Mouse (Mus musculus): ENCODE results near the gene Dhrs1.

Gene Dhrs1

DNA sequence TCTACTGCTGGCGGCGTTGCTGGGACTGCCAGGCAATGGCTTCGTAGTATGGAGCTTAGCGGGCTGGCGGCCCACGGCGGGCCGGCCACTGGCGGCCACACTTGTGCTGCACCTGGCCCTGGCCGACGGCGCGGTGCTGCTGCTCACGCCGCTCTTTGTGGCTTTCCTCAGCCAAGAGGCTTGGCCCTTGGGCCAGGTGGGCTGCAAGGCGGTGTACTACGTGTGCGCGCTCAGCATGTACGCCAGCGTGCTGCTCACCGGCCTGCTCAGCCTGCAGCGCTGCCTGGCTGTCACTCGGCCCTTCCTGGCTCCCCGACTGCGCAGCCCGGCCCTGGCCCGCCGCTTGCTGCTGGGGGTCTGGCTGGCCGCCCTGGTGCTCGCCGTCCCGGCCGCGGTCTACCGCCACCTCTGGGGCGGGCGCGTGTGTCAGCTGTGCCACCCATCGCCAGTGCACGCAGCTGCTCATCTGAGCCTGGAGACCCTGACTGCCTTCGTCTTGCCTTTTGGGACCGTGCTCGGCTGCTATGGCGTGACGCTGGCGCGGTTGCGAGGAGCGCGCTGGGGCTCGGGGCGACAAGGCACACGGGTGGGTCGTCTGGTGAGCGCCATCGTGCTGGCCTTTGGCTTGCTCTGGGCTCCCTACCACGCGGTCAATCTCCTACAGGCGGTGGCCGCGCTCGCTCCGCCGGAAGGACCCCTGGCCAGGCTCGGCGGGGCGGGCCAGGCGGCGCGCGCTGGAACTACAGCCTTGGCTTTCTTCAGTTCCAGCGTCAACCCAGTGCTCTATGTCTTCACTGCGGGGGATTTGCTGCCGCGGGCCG lies 16.7 kb upstream of the Dhrs1 start:
- DNase-seq (ENCODE audit: low spot score) = no peak

DNA sequence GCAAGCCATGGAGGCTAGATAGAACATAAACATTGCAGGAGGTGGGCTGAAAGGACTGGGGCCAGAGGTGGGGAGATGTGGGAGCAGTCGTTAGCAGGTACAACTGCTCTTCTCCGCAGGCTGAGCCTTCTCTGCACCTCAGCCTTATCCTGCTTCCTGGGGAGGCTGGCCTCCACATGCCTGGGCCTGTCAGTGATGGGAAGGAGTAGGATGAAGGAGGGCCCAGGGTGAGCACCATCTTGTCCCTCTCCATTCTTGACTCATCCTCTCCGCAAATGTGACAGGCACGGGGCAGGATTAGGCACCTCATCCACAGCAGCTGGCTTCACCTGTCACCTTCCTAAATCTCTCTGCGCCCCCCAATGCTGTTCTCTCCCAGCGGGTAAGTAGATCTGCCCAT lies 15.7 kb upstream of the Dhrs1 start, which contains the start of gene Ltb4r2:
TSS of gene Ltb4r2 (plus strand) at position 266 of the 400 bp plus-strand sequence.
- no peak for DNase-seq (ENCODE audit: low spot score)

- peak; percentile 59 for DNase-seq (ENCODE audit: low spot score)
Observed at GRCm38 (mm10) chr14:55760156-55760555, 14.7 kb upstream of the Dhrs1 start.

DNA sequence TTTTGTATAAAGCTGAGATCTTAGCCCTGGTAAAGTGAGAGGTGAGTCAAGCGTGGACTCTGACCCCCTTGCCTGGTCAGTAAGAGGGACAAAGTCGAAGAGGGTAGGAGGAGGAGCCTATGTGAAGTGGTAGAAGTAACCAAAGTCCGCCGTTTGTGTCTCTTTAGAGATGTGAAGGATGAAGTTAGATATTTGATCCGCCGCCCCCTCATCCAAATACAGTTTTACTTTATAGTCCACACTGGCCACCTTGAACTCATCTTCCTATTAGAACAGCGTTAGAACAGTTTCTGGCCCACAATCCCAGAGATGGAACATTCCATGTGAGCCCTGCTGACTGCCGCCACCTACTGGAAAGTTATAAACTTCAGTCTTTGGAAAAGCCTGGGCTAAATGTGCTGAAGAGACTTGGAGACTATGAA lies 12.9 kb upstream of the Dhrs1 start, which contains the start of gene Cideb:
TSS of gene Cideb (minus strand) at position 96 of the 422 bp plus-strand sequence.
- no peak for DNase-seq (ENCODE audit: low spot score)

DNA sequence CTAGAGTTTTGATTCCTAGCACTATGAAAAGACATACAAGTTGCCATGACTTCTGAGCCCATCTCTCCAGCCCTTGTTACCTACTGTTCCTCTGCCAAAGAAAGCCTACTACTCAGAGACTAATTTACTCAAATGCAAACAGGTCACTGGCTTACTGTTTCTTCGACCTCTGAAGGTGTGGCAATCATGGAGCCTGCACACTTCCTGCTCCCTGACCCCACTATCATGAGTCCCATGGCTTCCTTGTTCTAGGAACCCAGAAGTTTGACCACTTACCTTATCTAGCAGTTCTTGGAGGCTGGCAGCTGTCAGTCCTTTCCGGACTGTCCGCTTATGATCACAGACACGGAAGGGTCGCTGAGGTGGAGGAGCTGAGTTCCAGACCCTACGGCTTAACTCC lies 12.1 kb upstream of the Dhrs1 start:
- DNase-seq (ENCODE audit: low spot score) = no peak

DNA sequence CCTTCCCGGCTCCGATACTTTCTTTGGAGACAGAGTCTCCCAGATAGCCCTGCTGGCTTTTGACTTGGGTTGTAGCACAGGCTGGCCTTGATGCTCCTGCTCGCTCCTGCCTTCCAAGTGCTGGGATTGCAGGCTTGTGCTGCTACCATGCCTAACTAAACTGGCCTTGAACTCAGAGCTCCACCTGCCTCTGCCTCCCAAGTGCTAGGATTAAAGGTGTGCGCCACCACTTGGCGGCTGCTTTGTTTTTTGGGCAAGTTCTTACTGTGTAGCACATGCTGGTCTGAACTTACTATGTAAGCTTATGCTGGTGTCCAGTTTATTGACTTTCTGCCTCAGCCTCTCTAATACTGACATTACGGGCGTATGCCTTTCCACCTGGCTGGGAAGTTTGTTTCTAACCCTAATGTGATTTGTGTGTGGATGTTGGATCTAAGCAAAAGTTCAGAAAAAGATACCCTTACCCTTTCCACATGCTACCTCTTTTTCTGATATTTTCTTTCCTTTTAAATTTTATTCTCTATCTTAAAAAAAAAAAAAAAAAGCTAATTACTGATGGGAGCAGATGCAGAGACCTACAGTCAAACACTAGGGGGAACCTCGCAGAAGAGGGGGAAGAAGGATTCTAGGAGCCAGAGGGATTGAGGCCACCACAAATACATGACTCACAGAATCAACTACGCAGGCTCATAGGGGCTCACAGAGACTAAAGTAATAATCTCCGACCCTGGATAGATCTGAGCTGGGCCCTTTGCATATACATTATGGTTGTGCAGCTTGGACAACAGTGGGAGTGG lies 1.8 kb upstream of the Dhrs1 start:
- no peak for DNase-seq (ENCODE audit: low spot score)

DNA sequence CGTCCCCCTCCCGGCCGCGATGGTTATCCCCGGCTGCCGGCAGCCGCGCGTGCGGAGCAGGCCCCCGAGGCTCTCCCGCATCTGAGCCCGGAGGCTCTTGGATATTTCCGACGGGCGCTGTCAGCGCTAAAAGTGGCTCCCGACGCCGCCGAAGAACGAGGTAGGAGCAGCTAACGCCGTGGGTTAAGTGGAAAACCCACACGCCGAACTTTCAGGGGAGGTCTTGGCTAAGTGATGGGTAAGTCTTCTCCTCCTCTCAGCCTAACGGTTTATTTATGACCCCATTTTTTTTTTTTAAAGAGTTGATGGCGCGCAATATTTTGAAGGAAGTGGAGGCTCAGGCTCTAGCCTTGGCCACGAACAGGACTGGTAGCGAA lies 359 bp upstream of the Dhrs1 start:
- DNase-seq (ENCODE audit: low spot score) = no peak

- peak; percentile 58 for DNase-seq (ENCODE audit: low spot score)
Observed at GRCm38 (mm10) chr14:55743711-55744110, 1.8 kb downstream of the Dhrs1 start.

GRCm38 (mm10) chr14:55737086-55737687 lies 8.3 kb downstream of the Dhrs1 start:
- DNase-seq (ENCODE audit: low spot score) = no peak

GRCm38 (mm10) chr14:55735758-55736157 lies 9.7 kb downstream of the Dhrs1 start:
- no peak for DNase-seq (ENCODE audit: low spot score)

DNA sequence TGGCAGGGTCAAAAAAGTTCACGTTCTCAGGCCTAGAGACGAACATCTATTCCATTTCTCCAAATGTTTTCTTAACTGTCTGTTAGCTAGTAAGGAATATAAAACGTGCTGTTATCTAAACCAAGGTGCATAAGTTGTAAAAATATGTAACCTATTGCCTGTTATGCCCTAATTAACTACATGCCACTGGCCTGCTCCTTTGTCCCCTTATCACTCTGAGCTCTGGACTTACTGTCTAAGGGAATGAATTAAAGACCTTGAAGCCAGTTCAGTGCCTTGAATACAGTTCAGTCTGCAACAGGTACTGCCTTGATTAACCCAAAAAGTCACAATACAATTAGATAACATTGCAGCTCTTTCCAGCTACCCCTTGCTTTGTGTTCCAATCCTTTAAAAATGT lies 10.2 kb downstream of the Dhrs1 start:
- no peak for DNase-seq (ENCODE audit: low spot score)

DNA sequence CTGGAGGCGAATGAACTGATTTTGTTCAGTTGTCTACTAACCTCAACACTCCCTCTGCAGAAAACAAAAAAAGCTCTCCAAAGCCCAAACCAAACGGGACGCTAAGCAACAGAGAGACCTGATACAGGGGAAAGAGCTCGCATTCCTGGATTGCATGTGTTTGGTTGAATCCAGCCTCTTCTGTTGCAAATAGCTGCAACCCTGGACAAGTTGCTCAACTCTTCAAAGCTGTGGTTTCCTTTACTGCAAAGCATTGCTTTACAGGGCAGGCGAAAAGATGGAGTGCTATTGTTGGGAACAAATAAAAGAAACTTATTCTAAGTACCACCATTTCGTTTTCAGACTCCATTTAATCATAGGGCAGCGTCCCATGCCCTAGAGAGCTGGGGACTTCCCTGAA lies 10.6 kb downstream of the Dhrs1 start:
- no peak for DNase-seq (ENCODE audit: low spot score)

DNA sequence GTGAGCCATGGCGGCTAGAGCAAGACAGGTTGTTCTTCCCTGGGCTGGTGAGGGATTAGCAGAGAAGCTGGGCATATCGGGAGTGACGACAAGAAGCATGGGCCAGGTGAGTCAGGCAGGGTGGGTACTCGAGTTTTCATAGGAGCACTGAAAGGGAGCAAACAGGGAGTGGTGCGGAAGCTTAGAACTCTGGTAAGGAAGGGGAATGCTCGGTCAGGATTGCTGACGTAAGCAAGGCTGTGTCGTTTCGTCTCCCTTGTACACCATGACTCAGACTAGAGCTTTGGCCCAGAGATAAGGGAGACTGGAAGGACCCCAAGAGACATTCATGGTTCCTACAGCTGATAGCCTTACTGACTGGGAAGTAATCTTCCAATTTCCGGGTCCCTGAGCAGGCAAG lies 11.6 kb downstream of the Dhrs1 start:
- no peak for DNase-seq (ENCODE audit: low spot score)

DNA sequence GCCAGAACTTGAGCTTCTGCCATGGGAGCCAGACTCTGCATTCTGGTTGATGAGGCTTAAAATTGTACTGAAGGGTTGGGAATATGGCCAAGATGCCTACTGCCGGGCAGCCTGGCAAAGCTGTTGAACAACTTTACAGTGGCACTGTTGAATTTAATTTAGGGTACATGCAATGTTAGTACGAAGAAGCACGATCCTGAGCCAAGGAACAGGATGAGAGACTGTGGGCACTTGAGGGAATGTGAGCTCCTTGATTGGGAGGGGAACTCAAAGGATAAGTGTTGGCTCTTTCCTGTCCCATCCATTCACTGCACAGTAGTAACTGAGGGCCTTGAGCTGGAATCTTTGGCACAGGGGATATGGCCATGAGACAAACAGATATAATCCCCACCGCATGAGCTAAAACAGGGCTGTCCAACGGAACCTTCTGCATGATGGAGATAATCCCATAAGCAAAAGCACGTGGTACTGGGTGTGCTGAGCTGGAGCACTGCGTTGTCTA lies 14.9 kb downstream of the Dhrs1 start:
- no peak for DNase-seq (ENCODE audit: low spot score)

GRCm38 (mm10) chr14:55730116-55730515 lies 15.4 kb downstream of the Dhrs1 start:
- DNase-seq (ENCODE audit: low spot score) = no peak

- no peak for DNase-seq (ENCODE audit: low spot score)
Observed at GRCm38 (mm10) chr14:55727889-55728685, 17.4 kb downstream of the Dhrs1 start.

GRCm38 (mm10) chr14:55726261-55726660 lies 19.2 kb downstream of the Dhrs1 start:
- no peak for DNase-seq (ENCODE audit: low spot score)

DNA sequence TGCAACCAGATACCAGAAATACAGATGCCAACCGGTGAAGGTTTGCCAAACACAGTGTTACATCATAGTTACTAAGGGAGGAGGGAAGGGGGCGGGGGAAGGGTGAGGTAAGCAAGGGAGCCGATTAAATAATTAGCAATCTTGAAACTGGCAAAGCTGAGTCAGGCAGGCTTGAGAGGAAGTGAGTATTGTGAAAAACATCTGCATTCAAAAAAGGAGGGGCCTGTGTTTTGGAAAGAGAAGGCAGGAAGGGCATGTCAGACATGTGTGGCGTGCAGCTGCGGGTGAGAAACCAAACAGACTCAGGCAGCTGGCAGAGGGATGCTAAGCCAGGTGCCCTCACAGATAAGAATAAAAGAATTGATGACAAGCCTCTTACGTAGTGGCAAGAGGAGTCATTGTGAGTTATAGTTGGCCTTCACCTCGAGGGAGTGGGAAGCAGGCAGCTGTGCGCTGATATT lies 21.0 kb downstream of the Dhrs1 start:
- DNase-seq (ENCODE audit: low spot score) = no peak

DNA sequence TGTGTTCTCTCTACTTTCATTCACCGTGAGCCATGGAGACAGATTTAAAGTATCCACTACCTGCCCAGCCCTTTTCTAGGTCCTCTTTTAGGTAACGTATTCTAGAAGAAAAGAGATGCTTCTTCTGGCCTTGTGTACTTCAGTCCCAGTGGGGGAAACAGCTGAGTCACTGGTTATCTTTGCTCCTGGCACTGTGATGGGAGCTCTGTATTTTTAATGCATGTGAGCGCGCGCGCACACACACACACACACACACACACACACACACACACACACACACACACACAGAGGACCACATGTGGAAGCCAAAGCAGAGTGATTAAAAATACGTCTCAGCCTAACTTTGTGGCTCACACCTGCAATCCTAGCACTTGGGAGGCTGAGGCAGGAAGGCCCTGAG lies 22.1 kb downstream of the Dhrs1 start:
- no peak for DNase-seq (ENCODE audit: low spot score)

DNA sequence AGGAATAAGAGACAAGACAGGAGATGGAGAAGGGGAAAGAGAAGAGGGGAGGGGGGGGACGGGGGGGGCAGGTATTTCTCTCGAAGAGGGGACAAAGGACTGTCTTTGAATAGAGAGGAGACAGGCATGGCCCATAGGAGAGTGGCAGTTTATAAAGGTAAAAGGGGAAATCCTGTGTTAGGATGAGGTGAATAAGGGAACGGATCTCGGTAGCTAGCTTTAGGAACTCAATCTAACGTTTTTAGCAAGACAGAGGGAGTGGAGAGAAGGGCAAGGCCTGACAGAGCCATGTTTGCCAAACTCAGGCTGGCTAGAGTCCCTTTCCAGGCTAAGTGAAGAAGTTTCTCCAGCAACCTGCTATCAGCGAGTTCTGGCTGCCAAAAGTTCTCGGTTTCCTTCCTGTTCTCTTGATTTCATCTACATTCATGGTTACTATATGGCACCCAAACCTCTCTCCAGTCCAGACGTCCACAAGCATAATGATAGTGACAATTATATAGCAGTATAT lies 23.0 kb downstream of the Dhrs1 start:
- DNase-seq (ENCODE audit: low spot score) = no peak

GRCm38 (mm10) chr14:55721700-55722437 lies 23.6 kb downstream of the Dhrs1 start, which contains the start of gene Rabggta:
TSS of gene Rabggta (minus strand) at chr14:55722263.
- DNase-seq (ENCODE audit: low spot score) = peak; percentile 85

Data from ovary, adult 18-20 months (tissue).